Mouse (Mus musculus) B cell, adult 67 days (primary cell): Measurements from ENCODE around the gene H3f3b. TPM values are rescaled to one million over a fixed set of nuclear protein-coding genes. Genes with fewer than 3 reads are reported as not detected.

Source experiments
- total RNA-seq, 2 experiments: library from RNA; stranded (reverse); gene quantifications; 4 replicates each; pipeline ENCODE4 v1.2.4; 2023

Gene H3f3b
- 1,000 to 10,000 TPM; 2,967 to 3,463 TPM for total RNA-seq

DNA sequence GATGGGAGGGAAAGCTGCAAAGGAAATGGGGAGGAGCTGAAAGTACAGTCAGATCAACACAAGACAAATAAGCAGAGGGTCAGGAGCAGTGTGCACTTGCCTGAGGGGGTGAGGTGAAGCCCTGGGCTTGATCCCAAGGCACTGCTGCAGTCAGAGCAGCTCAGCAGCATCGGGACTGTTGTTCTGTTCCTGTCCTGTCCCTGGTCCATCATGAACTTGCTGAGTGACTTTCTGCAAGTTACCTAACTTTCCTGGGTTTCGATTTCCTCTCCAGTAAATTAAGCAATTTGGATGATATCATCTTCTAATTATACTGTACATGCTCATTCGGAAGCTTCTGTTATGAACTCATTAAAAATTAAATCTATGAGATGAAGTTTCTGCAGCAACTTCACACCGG lies at the start of gene H3f3b:
Gene H3f3b, minus strand, starts transcription at position 207 of the 400 bp plus-strand sequence.

DNA sequence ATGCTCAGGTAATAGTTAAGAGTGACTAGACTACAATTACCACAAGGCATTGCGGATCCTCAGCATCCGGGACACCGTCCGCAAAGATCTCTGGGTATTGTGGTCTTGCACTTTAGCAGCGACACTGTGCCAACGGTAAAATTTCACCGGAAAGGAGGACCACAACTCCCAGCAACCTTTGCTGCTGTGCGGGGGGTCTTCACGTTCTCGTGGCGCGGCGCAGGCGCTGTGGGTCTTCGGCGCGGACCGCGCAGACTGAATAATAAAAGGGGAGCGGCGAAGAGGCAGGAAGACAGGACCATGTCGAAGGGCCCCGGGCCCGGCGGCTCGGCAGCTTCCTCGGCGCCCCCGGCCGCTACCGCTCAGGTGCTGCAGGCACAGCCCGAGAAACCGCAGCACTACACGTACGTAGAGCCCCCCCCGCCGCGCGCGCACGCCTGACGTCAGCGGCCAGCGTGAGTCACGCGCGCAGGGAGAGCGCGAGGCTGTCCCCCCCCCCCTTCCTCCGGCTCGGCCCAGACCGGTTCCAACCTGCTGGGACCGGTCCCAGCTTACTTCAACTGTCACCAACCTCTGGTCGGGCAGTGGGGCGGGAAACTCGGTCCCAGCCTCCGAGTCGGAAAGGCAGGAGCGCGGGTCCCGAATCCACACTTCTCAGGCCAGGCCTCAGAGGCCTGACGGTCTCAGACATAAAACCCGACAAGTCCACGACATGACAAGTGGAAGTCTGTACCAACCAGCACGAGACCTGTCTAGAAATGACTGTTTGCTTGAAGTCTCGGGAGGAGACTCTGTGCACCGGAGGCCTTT lies 2.5 kb upstream of the H3f3b start, which contains the start of gene Unk:
Gene Unk, plus strand, starts transcription at position 235 of the 810 bp plus-strand sequence.

DNA sequence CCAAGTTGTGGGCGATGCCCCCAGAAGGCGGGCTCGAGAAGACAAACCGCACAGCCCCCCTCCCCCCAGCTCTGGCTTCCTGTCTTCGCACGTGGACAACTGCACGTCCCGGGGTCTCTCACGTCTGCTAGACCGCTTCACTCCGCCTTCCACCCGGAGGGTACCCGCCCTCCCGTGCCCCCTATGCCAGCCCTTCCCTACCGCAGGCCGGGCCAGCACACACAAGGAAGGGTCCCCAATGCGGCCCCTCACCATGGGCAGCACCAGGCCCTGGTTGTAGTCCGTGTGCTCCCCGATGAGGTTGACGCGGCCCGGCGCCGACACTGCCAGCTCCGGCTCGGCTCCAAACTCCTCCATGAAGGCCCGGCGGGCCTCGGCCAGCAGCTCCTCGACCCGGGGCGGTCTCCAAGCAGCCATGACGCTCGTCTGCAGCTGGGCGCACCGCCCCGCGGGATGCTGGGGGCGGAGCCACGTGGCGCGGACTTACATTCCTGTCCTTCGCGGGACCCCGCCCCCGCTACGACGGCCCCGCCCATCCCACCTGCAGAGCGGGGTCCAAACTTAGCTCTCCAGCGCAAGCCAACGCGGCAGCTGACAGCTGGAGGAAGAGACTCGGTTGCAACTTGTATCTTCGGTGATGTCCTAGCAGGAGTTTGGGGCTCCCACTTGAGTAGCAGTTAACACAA lies 15.4 kb downstream of the H3f3b start, which contains the start of gene Galk1:
Gene Galk1, minus strand, starts transcription at position 458 of the 686 bp plus-strand sequence.

DNA sequence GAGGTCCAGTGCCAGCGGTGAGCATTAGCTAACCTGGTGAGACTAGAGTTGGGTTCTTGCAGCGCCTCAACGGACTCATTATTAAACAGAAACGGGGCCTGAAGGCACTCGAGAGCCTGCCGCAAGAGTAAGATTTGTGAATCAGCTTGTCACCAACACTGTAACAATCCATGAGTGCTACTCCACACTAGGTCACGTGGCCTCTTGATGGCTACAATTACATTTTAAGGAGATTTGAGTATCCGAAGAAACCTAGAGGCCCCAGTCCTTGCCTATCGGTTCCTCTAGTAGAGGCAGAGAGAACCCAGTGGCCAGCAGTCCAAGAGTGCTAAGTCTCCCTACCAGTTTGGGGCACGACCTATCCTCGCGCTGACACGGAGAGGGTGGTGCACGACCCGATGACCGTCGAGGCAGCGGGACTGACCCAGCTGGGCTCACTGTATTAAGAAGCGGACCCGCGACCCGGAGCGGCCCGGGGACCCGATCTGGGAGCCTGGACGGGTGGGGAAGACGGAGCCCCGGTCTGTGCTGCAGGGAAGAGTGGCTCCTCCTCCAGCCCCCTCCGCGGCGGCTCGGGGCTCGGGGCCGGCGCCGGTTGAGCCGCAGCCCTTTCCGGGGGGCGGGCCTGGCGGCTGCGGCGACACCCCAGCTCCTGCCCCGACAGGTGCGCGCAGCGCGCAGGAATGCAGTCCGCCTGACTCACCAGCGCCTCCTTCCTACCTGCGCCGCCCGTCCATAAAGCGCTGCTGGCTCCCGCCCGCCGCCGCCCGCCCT lies 53.3 kb downstream of the H3f3b start, which contains the start of gene Itgb4:
Gene Itgb4, plus strand, starts transcription at position 401 of the 774 bp plus-strand sequence.

Other genes starting within 250 kb of the H3f3b start
- gene Caskin2, start 214.3 kb downstream of the H3f3b start, total RNA-seq: 1 to 10 TPM; 5.3 to 5.8 TPM
- 10 to 100 TPM; 32.6 to 36.5 TPM for gene Tsen54, start 213.2 kb downstream of the H3f3b start, total RNA-seq
- 10 to 100 TPM; 29.6 to 31.4 TPM for gene Llgl2, start 203.9 kb downstream of the H3f3b start, total RNA-seq
- gene Myo15b, start 169.6 kb downstream of the H3f3b start, total RNA-seq: under 1 TPM; 0.18 to 0.67 TPM
- gene Smim5, start 128.0 kb downstream of the H3f3b start, total RNA-seq: not detected
- gene Smim6, start 115.9 kb downstream of the H3f3b start, total RNA-seq: not detected
- gene Sap30bp, start 94.7 kb downstream of the H3f3b start, total RNA-seq: 10 to 100 TPM; 48.3 to 55.7 TPM
- 10 to 100 TPM; 65.2 to 73.1 TPM for gene Recql5, start 94.5 kb downstream of the H3f3b start, total RNA-seq
- gene Itgb4, start 53.3 kb downstream of the H3f3b start, total RNA-seq: under 1 TPM; 0.20 to 0.56 TPM
- gene Galk1, start 15.2 kb downstream of the H3f3b start, total RNA-seq: 10 to 100 TPM; 17.7 to 21.5 TPM
- gene Unk, start 2.4 kb upstream of the H3f3b start, total RNA-seq: 10 to 100 TPM; 69.9 to 84.3 TPM
- 10 to 100 TPM; 60.6 to 74.3 TPM for gene Unc13d, start 50.0 kb upstream of the H3f3b start, total RNA-seq
- 100 to 1,000 TPM; 237 to 270 TPM for gene Wbp2, start 59.0 kb upstream of the H3f3b start, total RNA-seq
- under 1 TPM in 1 of 2 experiments, not detected in 1; 0.87 TPM for gene Trim47, start 99.2 kb upstream of the H3f3b start, total RNA-seq
- gene Trim65, start 103.2 kb upstream of the H3f3b start, total RNA-seq: 10 to 100 TPM; 41.8 to 52.2 TPM
- 10 to 100 TPM; 65.1 to 73.5 TPM for gene Mrpl38, start 110.9 kb upstream of the H3f3b start, total RNA-seq
- 10 to 100 TPM; 37.6 to 45.8 TPM for gene Fbf1, start 140.2 kb upstream of the H3f3b start, total RNA-seq
- gene Ten1, start 170.9 kb upstream of the H3f3b start, total RNA-seq: 10 to 100 TPM; 38.1 to 49.3 TPM
- gene Acox1, start 171.1 kb upstream of the H3f3b start, total RNA-seq: 10 to 100 TPM; 33.7 to 34.9 TPM
- under 1 TPM in 1 of 2 experiments, not detected in 1; 0.09 TPM for gene Evpl, start 210.1 kb upstream of the H3f3b start, total RNA-seq
- gene Srp68, start 246.3 kb upstream of the H3f3b start, total RNA-seq: 10 to 100 TPM; 57.8 to 61.5 TPM